Mouse (Mus musculus) embryonic fibroblast, embryonic 13.5 days (primary cell): ENCODE measurements around the gene Scmh1.

Experiments
- CTCF ChIP-seq: IDR thresholded peaks from 2 replicates; pipeline ENCODE4 v1.5.1; 2011; ENCODE audit warnings: mild to moderate bottlenecking, control low read depth, low read length, moderate library complexity, borderline replicate concordance; ENCODE audit not compliant: insufficient read depth
- POLR2A ChIP-seq: IDR thresholded peaks from 2 replicates; pipeline ENCODE4 v1.6.1; 2011; ENCODE audit warnings: low read depth, mild to moderate bottlenecking, control low read depth, low read length, moderate library complexity

GRCm38 (mm10) chr4:120405806-120406638 lies 941 bp downstream of the Scmh1 start:
- TF ChIP-seq CTCF: no peak
- TF ChIP-seq POLR2A: no peak
